Mouse (Mus musculus): ENCODE data around the gene Meis2.

The Meis2 gene

GRCm38 (mm10) chr2:115853221-115853620, 212.4 kb downstream of the Meis2 start:
- TF ChIP-seq CTCF (conservative IDR thresholded peaks at IDR 0.05; ENCODE audit: low read length) (no peak), POU5F1 (IDR thresholded peaks at IDR 0.05; ENCODE audit: borderline replicate concordance, low read length) (no peak), NANOG (IDR thresholded peaks at IDR 0.05; ENCODE audit: borderline replicate concordance, low read length) (no peak)
- Histone ChIP-seq H3K9me3 (ENCODE audit: low read length) (no peaks in the 10 kb centered on the region), H3K27me3 (ENCODE audit: insufficient read depth, low read length) (peaks cover 84% of the 10 kb centered on the region), H3K4me1 (replicated peaks; ENCODE audit: low read depth, low read length) (peaks cover 38% of the 10 kb centered on the region), H3K36me3 (ENCODE audit: insufficient read depth, low read length) (no peaks in the 10 kb centered on the region), H3K4me3 (replicated peaks; ENCODE audit: low read length) (peak overlapping the region; percentile 71; the same call in 1 of the 2 replicates)

- peak overlapping the region; percentile 71 for H3K4me3 ChIP-seq (replicated peaks; ENCODE audit: low read length)
- peaks cover 32% of the 10 kb centered on the region for H3K4me1 ChIP-seq (replicated peaks; ENCODE audit: low read depth, low read length)
These were observed 213.0 kb downstream of the Meis2 start for GRCm38 (mm10) chr2:115852615-115853014.

GRCm38 (mm10) chr2:115852109-115852508, 213.5 kb downstream of the Meis2 start:
- TF ChIP-seq POU5F1 (IDR thresholded peaks at IDR 0.05; ENCODE audit: borderline replicate concordance, low read length) (no peak), CTCF (conservative IDR thresholded peaks at IDR 0.05; ENCODE audit: low read length) (no peak), NANOG (IDR thresholded peaks at IDR 0.05; ENCODE audit: borderline replicate concordance, low read length) (no peak)
- H3K4me1 ChIP-seq (replicated peaks; ENCODE audit: low read depth, low read length) = peaks cover 27% of the 10 kb centered on the region
- H3K27me3 ChIP-seq (ENCODE audit: insufficient read depth, low read length) = peaks cover 73% of the 10 kb centered on the region
- H3K36me3 ChIP-seq (ENCODE audit: insufficient read depth, low read length) = no peaks in the 10 kb centered on the region
- H3K4me3 ChIP-seq (replicated peaks; ENCODE audit: low read length) = peak overlapping the region; percentile 71
- no peaks in the 10 kb centered on the region for H3K9me3 ChIP-seq (ENCODE audit: low read length)

More at GRCm38 (mm10) chr2:115852615-115853014, 213.0 kb downstream of the Meis2 start:
- Histone ChIP-seq H3K27me3 (ENCODE audit: insufficient read depth, low read length) (peaks cover 78% of the 10 kb centered on the region), H3K36me3 (ENCODE audit: insufficient read depth, low read length) (no peaks in the 10 kb centered on the region), H3K9me3 (ENCODE audit: low read length) (no peaks in the 10 kb centered on the region)
- no peak for TF ChIP-seq POU5F1 (IDR thresholded peaks at IDR 0.05; ENCODE audit: borderline replicate concordance, low read length)
- no peak for TF ChIP-seq NANOG (IDR thresholded peaks at IDR 0.05; ENCODE audit: borderline replicate concordance, low read length)
- TF ChIP-seq CTCF (conservative IDR thresholded peaks at IDR 0.05; ENCODE audit: low read length) = no peak

- no peaks in the 10 kb centered on the region for H3K36me3 ChIP-seq (ENCODE audit: insufficient read depth, low read length)
- peaks cover 19% of the 10 kb centered on the region for H3K4me1 ChIP-seq (replicated peaks; ENCODE audit: low read depth, low read length)
- no peaks in the 10 kb centered on the region for H3K9me3 ChIP-seq (ENCODE audit: low read length)
- H3K27me3 ChIP-seq (ENCODE audit: insufficient read depth, low read length) = peaks cover 64% of the 10 kb centered on the region
- H3K4me3 ChIP-seq (replicated peaks; ENCODE audit: low read length) = no peak overlapping the region
- TF ChIP-seq NANOG (IDR thresholded peaks at IDR 0.05; ENCODE audit: borderline replicate concordance, low read length) (no peak), CTCF (conservative IDR thresholded peaks at IDR 0.05; ENCODE audit: low read length) (no peak), POU5F1 (IDR thresholded peaks at IDR 0.05; ENCODE audit: borderline replicate concordance, low read length) (no peak)
These were observed 214.7 kb downstream of the Meis2 start for GRCm38 (mm10) chr2:115850961-115851360.

GRCm38 (mm10) chr2:115842821-115843220, 222.8 kb downstream of the Meis2 start:
- H3K9me3 ChIP-seq (ENCODE audit: low read length) = peaks cover 14% of the 10 kb centered on the region; the same call in 1 of the 2 replicates
- H3K27me3 ChIP-seq (ENCODE audit: insufficient read depth, low read length) = no peaks in the 10 kb centered on the region
- no peaks in the 10 kb centered on the region for H3K36me3 ChIP-seq (ENCODE audit: insufficient read depth, low read length)
- no peak for TF ChIP-seq CTCF (conservative IDR thresholded peaks at IDR 0.05; ENCODE audit: low read length)
- no peak for TF ChIP-seq POU5F1 (IDR thresholded peaks at IDR 0.05; ENCODE audit: borderline replicate concordance, low read length)
- no peak for TF ChIP-seq NANOG (IDR thresholded peaks at IDR 0.05; ENCODE audit: borderline replicate concordance, low read length)
- no peak overlapping the region for H3K4me3 ChIP-seq (replicated peaks; ENCODE audit: low read length)
- no peaks in the 10 kb centered on the region for H3K4me1 ChIP-seq (replicated peaks; ENCODE audit: low read depth, low read length)

- Histone ChIP-seq H3K36me3 (ENCODE audit: insufficient read depth, low read length) (no peaks in the 10 kb centered on the region), H3K27me3 (ENCODE audit: insufficient read depth, low read length) (no peaks in the 10 kb centered on the region), H3K4me3 (replicated peaks; ENCODE audit: low read length) (no peak overlapping the region), H3K4me1 (replicated peaks; ENCODE audit: low read depth, low read length) (no peaks in the 10 kb centered on the region), H3K9me3 (ENCODE audit: low read length) (peaks cover 10% of the 10 kb centered on the region; the same call in 1 of the 2 replicates)
- TF ChIP-seq NANOG (IDR thresholded peaks at IDR 0.05; ENCODE audit: borderline replicate concordance, low read length) = no peak
- no peak for TF ChIP-seq CTCF (conservative IDR thresholded peaks at IDR 0.05; ENCODE audit: low read length)
- no peak for TF ChIP-seq POU5F1 (IDR thresholded peaks at IDR 0.05; ENCODE audit: borderline replicate concordance, low read length)
These were observed 229.6 kb downstream of the Meis2 start for GRCm38 (mm10) chr2:115836034-115836433.

DNA sequence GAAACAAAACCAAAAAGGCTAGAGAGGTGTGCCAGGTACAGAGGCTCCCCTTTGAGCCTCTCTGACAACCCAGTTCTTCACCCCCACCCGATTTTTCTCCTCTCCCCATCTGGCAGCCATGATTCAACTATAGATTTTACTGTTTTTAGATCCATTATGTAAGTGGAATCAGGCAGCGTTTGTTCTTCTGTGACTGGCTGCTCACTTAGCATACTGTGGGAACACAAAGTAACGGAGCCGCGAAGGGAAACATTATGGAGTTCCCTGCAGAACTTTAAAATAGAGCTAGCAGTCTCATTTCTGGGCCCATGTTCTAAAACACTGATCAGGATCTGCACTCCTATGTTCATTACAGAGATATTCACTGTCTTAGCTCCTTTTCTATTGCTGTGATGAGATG, 243.3 kb downstream of the Meis2 start:
- Histone ChIP-seq H3K4me3 (replicated peaks; ENCODE audit: low read length) (no peak overlapping the region), H3K4me1 (replicated peaks; ENCODE audit: low read depth, low read length) (no peaks in the 10 kb centered on the region), H3K9me3 (ENCODE audit: low read length) (no peaks in the 10 kb centered on the region), H3K27me3 (ENCODE audit: insufficient read depth, low read length) (no peaks in the 10 kb centered on the region), H3K36me3 (ENCODE audit: insufficient read depth, low read length) (no peaks in the 10 kb centered on the region)
- TF ChIP-seq CTCF (conservative IDR thresholded peaks at IDR 0.05; ENCODE audit: low read length) (no peak), NANOG (IDR thresholded peaks at IDR 0.05; ENCODE audit: borderline replicate concordance, low read length) (no peak), POU5F1 (IDR thresholded peaks at IDR 0.05; ENCODE audit: borderline replicate concordance, low read length) (no peak)

- no peaks in the 10 kb centered on the region for H3K9me3 ChIP-seq (ENCODE audit: low read length)
- no peaks in the 10 kb centered on the region for H3K4me1 ChIP-seq (replicated peaks; ENCODE audit: low read depth, low read length)
- H3K4me3 ChIP-seq (replicated peaks; ENCODE audit: low read length) = no peak overlapping the region
- H3K36me3 ChIP-seq (ENCODE audit: insufficient read depth, low read length) = no peaks in the 10 kb centered on the region
- 0 out of 2 replicates have a peak, but pooled peaks cover 5% of the 10 kb centered on the region for H3K27me3 ChIP-seq (ENCODE audit: insufficient read depth, low read length)
- TF ChIP-seq NANOG (IDR thresholded peaks at IDR 0.05; ENCODE audit: borderline replicate concordance, low read length) (no peak), POU5F1 (IDR thresholded peaks at IDR 0.05; ENCODE audit: borderline replicate concordance, low read length) (no peak), CTCF (conservative IDR thresholded peaks at IDR 0.05; ENCODE audit: low read length) (no peak)
These were observed 247.7 kb downstream of the Meis2 start for GRCm38 (mm10) chr2:115817959-115818358.

- H3K4me1 ChIP-seq (replicated peaks; ENCODE audit: low read depth, low read length) = no peaks in the 10 kb centered on the region
- no peak for TF ChIP-seq POU5F1 (IDR thresholded peaks at IDR 0.05; ENCODE audit: borderline replicate concordance, low read length)
- no peak for TF ChIP-seq NANOG (IDR thresholded peaks at IDR 0.05; ENCODE audit: borderline replicate concordance, low read length)
- no peak for TF ChIP-seq CTCF (conservative IDR thresholded peaks at IDR 0.05; ENCODE audit: low read length)
- no peaks in the 10 kb centered on the region for H3K36me3 ChIP-seq (ENCODE audit: insufficient read depth, low read length)
- no peak overlapping the region for H3K4me3 ChIP-seq (replicated peaks; ENCODE audit: low read length)
- peaks cover 8% of the 10 kb centered on the region; the same call in 1 of the 2 replicates for H3K27me3 ChIP-seq (ENCODE audit: insufficient read depth, low read length)
- no peaks in the 10 kb centered on the region for H3K9me3 ChIP-seq (ENCODE audit: low read length)
These were observed 251.9 kb downstream of the Meis2 start for GRCm38 (mm10) chr2:115813721-115814120.
